Mouse (Mus musculus) CH12.LX (cell line): ENCODE results near the gene Greb1.

Experiments used
- CTCF ChIP-seq, 2 experiments: IDR thresholded peaks in 1 of 2; conservative IDR thresholded peaks in 1 of 2; 2 replicates each; pipeline ENCODE4 v1.5.1; 2011 to 2012; ENCODE audit warnings: low read depth in 2 of 2, low read length in 2 of 2, improper control_type of control experiment in 1 of 2, inconsistent platforms in 1 of 2, mild to moderate bottlenecking in 1 of 2, moderate library complexity in 1 of 2
- ELF1 ChIP-seq: IDR thresholded peaks from 2 replicates; pipeline ENCODE4 v1.6.1; 2014; ENCODE audit warnings: low read depth, mild to moderate bottlenecking, inconsistent platforms, low read length, improper control_type of control experiment
- POLR2A ChIP-seq: IDR thresholded peaks from 2 replicates; pipeline ENCODE4 v1.6.1; 2011; ENCODE audit warnings: low read depth, mild to moderate bottlenecking, improper control_type of control experiment, low read length
- RAD21 ChIP-seq: IDR thresholded peaks from 2 replicates; pipeline ENCODE4 v1.6.1; 2011; ENCODE audit warnings: low read depth, mild to moderate bottlenecking, low read length, improper control_type of control experiment, moderate library complexity

DNA sequence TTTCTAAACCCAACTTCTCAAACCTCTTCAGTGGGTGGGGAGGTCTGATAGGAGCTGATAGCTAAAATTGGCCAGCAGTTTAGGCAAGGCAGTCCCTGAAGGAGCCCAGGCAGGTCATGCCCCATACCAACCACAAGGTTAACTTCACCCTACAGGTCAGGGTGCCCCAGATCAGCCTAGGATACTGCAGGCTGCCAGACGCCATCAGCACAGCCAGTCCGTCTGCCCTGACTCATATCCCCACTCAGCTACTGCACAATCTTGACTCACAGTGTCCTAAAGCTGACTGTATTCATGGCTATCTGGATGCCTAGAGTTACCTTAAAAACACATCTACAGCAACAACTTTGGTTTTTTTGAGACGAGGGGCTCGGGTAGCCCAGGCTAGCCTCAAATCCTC is 10.2 kb downstream of the Greb1 start:
- no peak for TF ChIP-seq ELF1
- TF ChIP-seq POLR2A, result no peak
- TF ChIP-seq CTCF (conservative IDR thresholded peaks at IDR 0.05 in 1 of 2, IDR thresholded peaks at IDR 0.05 in 1 of 2; ENCODE audit: low read depth in 2 of 2, low read length in 2 of 2), result no peak
- TF ChIP-seq RAD21, result no peak
